Mouse (Mus musculus): ENCODE measurements at regions not wholly inside any gene's neighbourhood (a gene's known extent, or its start where the extent isn't known, plus 50 kb on each side); places are given as distances from the start of the nearest gene placed in this dataset.

DNA sequence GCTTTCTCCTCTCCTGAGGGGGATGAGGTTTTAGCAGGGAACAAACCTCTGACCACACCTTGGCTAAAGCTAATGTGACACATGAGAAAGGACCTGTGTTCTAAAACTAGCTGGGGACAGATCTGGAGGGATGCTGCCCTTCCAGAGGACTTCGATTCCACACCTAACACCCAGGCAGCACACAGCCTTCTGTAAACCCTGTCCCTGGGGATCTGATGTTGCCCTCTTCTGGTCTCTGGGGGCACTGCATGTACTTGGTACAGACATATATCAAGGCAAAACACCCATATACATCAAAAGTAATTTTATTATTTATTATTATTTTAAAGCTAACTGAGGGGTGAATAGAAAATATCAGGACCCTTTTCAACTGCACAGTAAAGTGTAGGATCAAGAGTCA is 65.0 kb upstream of the Sfrp2 start:
- DNase-seq = peak; percentile 48

DNA sequence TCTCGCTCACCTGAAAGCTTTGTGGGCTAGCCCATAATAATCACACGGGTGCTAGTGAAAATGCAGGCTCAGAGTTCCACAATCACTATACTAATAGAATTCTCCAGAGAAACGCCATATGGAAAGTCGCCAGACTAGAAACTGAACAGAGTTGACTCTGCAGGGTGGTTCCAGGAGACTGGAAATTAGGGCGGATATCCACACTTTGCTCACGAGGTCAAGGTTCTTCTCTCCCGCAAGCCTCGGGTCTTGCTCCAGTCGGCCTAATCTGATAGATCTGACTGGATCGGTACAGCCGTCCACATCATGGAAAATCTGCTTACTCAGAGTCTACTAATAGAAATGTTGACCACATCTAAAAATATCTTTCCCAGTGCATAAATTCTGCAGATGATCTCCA is 61.6 kb upstream of the Sfrp2 start:
- peak; percentile 67 for DNase-seq

DNA sequence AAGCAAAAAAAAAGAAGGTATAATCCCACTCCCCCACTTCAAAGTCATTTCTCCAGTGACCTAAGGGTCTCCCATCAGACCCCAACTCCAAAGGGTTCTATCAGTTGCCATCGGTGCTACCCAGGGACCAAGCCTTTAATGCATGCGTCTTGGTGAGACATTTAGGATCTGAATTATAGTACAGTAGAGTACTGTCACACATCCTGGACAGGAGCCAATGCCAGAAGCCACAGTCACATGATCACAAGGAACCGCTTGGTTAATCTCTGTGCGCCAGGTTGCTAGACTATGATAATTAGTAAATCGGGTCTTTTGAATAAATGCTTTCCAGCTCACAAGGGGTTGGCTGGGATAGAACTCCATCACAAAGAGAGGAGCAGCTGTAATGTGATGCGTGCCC is 60.9 kb upstream of the Sfrp2 start:
- no peak for DNase-seq

DNA sequence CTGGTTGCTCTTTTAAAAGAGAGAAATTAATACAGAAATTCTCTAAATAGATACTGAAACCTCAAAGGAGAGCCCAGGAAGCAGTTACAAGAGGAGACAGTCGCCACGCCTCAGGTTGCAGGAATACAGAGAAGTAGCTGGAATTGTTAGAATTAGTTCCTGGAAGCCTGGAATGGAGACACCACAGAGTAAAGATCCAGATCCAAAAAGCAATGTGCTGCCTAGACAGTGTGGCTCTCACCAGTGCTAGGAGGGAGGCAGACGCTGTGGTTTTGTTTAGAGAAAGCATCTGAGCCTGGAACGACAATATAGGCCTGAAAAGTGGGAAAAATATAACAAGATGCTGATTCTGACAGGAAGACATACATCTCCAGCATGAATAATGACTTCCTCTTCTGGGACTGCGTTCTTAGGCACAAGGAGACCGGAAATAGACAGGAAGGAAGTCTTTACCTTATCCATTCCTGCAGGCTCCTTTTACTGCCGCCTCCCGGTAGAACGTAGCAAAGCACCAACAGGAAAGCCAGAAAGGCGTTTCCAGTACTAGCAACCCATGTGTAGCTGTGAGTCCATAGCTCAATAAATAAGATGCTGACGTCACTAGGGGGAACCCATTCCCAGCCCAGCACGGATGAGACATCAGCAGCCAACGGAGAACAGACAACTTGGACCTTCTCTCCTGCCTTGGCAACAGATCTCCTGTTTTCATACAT is 59.4 kb upstream of the Sfrp2 start:
- DNase-seq = peak; percentile 38

DNA sequence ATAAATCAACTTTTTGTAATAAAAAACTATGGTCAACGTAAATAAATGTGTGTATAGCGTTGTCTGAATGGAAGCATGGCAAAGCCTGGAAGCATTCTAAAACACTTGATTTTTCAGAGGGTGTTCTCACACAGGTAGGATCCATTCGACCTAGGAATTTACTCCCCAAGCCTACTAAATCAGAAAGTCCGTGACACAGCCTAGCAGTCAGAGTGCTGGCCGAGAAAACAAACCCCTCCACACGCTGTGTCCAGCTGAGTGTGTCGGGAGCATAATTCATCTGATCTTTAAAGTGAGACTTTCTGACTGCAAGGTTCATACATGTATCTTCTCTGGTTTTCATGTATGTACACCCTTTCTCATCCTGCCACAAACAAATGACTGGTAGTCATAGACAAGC is 58.8 kb upstream of the Sfrp2 start:
- no peak for DNase-seq

DNA sequence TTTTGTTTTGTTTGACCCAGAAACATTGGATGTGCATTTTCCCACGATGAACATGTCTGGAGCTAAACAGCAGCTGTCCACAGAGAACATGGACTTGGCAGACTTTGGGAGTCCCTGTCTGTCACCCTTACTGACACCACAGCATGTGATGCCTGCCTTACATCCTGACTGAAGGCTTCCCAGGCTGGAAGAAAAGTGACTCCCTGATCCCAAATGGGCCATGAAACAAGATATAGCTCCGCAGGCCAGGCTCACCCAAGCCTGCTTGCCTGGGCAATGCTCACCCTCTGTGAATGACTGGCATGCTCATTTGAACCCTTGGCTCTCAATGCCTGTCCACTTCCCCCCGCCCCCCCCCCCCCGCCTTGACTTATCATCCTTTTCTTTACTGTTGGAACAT is 57.1 kb upstream of the Sfrp2 start:
- no peak for DNase-seq

DNA sequence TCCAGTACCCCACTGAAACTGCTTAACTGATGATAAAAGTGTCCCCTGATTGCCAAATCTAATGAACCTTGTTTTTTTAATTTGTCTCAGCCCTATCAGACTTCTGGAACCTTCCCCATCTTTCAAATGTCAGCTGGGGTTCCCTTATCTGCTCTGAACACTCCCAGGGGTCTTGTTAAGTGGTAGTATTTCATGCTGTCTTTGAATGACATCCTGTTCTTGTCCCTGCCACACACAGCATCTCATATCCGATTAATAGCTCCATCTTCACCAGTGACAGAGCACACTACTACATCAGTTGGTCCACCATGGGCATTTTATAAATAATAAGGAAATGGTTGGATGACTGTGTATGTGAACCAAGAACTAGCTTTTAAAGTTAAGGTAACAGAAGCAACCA is 56.6 kb upstream of the Sfrp2 start:
- no peak for DNase-seq

DNA sequence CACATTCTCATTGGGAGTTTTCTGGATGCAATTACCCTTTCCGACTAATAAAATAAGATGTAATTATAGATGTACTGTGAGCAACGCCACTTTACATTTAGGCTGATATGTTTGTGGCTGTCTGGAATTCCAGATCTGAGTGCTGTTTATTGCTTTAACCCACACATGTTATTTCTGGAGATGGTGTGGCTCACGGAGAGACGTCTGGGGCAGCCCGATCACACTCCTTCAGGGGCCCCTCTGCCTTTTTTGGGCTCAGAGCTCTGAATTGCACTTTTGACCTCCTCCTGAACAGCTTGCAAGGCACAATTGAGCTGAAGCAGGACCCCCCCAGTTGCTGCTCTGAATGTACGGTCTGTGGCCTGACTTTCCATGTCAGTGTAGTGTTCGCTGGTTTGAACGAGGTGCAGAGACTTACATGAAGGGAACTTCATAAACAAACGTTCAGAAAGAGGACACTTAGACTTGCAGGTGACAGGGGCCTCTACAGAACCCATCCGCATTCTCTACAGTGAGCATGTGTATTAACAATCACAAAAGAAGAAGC is 55.1 kb upstream of the Sfrp2 start:
- no peak for DNase-seq

DNA sequence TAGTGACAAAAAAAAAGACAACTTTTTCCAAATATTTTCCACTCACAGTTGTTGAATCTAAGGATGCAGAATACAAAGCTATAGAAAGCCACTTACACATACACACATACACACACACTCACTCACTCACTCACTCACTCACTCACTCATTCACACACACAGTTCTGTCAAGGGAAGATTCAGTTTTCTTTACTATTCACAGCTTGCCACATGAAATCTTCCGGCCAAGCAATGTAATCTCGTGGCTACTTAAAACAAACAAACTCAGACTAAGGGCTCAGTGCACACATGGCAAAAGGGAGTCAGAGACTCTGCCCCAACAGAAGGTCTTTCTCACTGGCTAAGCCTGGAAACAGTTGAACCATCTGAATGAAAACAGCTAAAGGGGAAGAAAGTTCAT is 53.8 kb upstream of the Sfrp2 start:
- no peak for DNase-seq

DNA sequence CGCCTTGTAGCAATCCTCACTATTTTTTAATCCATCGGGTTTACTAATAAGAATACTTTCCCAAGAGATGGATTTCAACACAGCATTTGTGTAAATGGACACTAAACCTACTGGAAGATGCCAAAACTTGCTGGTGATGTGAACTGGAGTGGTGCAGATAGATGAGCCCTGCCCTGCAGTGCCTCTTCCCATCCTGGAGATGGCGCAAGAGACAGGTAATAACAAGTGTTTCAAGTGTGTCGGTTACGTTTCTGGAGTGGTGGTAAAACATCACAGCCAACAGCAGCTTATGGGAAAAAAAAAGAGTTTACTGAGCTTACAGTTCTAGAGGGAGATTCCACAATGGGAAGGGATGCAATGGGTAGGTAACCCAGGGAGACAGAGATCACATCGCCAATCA is 51.5 kb upstream of the Sfrp2 start:
- no peak for DNase-seq
